Mouse (Mus musculus) bone marrow, adult 2 months (tissue): ENCODE data around the gene Hivep3. TPM values are rescaled to one million over a fixed set of nuclear protein-coding genes. Genes with fewer than 3 reads are reported as not detected.
A peak's percentile ranks its signal among the peaks of the same experiment; 100 is the strongest.

Experiments used
- H3K27ac ChIP-seq: fragments of 200-500 bp; 2 replicates; pipeline ENCODE4 v1.5.1; 2012; ENCODE audit warnings: low read depth, mild to moderate bottlenecking, control low read depth, inconsistent platforms, low read length; ENCODE audit not compliant: control insufficient read depth, poor library complexity, insufficient read depth
- H3K4me1 ChIP-seq: fragments of 200-500 bp; 2 replicates; pipeline ENCODE4 v1.6.1; 2011; ENCODE audit warnings: low read length; ENCODE audit not compliant: control insufficient read depth, insufficient read depth
- H3K4me3 ChIP-seq: fragments of 200-500 bp; replicated peaks from 2 replicates; pipeline ENCODE3; 2011; ENCODE audit warnings: mild to moderate bottlenecking, low read depth, low read length, control low read depth; ENCODE audit not compliant: control insufficient read depth
- CTCF ChIP-seq: fragments of 200-500 bp; IDR thresholded peaks from 2 replicates; pipeline ENCODE4 v1.5.1; 2011; ENCODE audit warnings: low read length, control low read depth; ENCODE audit not compliant: control insufficient read depth, insufficient read depth
- POLR2A ChIP-seq: fragments of 200-500 bp; IDR thresholded peaks from 2 replicates; pipeline ENCODE4 v1.6.1; 2011; ENCODE audit warnings: low read depth, mild to moderate bottlenecking, control low read depth, low read length, borderline replicate concordance; ENCODE audit not compliant: control insufficient read depth
- WGBS: fragments of 180-500 bp; shearing (Covaris S2); methylation state at CpG from one replicate; pipeline ENCODE4 v1.1.7; 2018; 5-methylcytosine and 5-hydroxymethylcytosine counted together
- polyA plus RNA-seq: library from polyadenylated mRNA; stranded (reverse); fragments of >200 nt; gene quantifications from 2 replicates; pipeline ENCODE4 v1.2.4, GENCODE M21; 2011; ENCODE audit warnings: low replicate concordance; ENCODE audit not compliant: missing spikeins, insufficient read depth, insufficient read length

The Hivep3 gene
- polyA plus RNA-seq, 1 experiment: 7.3 TPM

DNA sequence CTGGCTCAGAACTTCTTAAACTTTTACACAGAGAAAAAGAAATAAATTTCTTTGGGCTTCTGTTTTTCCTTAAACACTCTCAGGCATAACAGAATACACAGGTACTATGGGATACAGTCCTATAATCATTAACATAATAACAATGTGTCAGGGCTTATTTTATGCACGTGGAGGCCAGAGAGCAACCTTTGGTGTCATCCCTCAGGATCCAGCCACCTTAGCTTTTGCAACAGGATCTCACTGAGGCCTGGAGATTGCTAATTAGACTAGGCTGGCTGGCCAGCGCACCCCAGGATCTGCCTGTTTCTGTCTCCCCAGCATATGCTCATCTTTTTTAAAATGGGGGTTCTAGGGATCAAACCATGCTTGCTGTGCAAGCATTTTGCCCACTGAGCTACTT lies 234.1 kb downstream of the Hivep3 start:
- WGBS: 55% methylated on average over 2 of the region's 2 CpGs
- no peak for TF ChIP-seq CTCF
- Histone ChIP-seq H3K27ac (no peak overlapping the region), H3K4me1 (peaks cover 5% of the 10 kb centered on the region), H3K4me3 (no peak overlapping the region)

DNA sequence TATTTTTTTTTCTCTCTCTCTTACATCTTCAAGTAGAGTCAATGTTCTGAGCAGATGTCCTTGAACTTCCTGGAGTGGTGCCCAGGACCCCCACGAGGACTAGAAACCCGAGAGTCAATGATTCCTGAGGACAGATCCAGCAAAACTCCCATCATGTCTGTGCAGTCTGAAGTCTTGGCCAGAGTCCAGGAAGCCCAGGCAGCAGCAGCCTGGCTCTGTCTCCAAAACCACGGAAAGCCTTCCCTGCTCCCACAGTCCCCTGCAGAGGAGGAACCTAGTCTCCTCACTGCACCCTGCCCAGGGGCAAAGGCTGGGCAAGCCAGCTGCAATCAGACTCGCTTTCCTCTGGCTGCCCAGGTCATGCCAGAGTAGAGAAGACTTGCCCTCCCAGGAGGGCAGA lies 234.5 kb downstream of the Hivep3 start:
- TF ChIP-seq CTCF (no peak), POLR2A (no peak)
- 15% methylated on average over 4 of the region's 4 CpGs for WGBS
- H3K4me1 ChIP-seq: peaks cover 4% of the 10 kb centered on the region
- 0 out of 2 replicates have a peak overlapping the region, but pooled peaks have one; percentile 19 for H3K27ac ChIP-seq
- no peak overlapping the region for H3K4me3 ChIP-seq

GRCm38 (mm10) chr4:119968887-119969286 lies 235.3 kb downstream of the Hivep3 start:
- no peak overlapping the region for H3K27ac ChIP-seq
- peaks cover 3% of the 10 kb centered on the region for H3K4me1 ChIP-seq
- H3K4me3 ChIP-seq: no peak overlapping the region
- WGBS: 69% methylated on average over 2 of the region's 2 CpGs
- no peak for TF ChIP-seq POLR2A
- TF ChIP-seq CTCF: no peak

DNA sequence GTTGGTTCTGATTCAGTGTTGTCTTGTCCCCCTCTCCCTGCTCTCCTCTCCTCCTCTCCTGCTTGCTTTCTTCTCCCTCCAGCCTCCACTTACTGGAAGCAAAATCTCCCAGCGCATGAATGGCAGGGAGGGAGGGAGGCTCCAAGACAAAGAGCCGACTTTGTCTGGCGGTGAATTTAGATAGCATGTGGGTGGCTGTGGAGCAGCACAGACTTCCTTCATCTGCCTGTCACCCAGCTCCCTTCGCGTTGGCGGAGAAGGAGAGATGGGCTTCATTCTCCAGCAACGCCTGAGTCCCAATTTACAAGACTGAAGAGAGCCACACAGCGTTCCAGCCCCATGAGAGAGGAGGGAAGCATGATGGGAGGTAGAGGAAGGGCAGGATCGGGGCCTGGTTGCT lies 236.6 kb downstream of the Hivep3 start:
- Histone ChIP-seq H3K27ac (no peak overlapping the region), H3K4me3 (no peak overlapping the region), H3K4me1 (peaks cover 3% of the 10 kb centered on the region)
- TF ChIP-seq CTCF (no peak), POLR2A (no peak)
- 76% methylated on average over 9 of the region's 9 CpGs for WGBS

DNA sequence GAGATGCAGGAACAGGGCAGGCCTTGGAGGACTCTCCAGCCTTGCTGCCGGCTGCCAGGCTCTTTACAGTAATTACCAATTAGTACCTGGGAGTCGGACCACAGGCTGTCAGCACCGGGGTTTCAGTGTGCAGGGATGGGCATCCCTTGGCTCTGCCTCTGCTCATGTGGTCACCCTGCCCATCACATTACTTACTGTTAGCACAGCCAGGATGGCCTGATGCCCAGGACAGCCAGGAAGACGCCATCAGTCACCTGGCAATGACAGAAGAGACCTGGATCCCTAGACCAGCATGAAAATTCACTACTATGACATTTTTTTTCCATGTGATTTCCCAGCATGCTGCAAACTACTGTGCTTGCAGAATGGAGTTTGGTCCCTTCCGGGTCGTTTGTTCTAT lies 238.8 kb downstream of the Hivep3 start:
- peaks cover 5% of the 10 kb centered on the region for H3K4me1 ChIP-seq
- H3K27ac ChIP-seq: no peak overlapping the region
- no peak overlapping the region for H3K4me3 ChIP-seq
- no peak for TF ChIP-seq CTCF
- no peak for TF ChIP-seq POLR2A
- 84% methylated on average over 6 of the region's 6 CpGs for WGBS

GRCm38 (mm10) chr4:119973729-119974605 lies 240.4 kb downstream of the Hivep3 start:
- Histone ChIP-seq H3K4me3 (no peak overlapping the region), H3K27ac (no peak overlapping the region), H3K4me1 (peaks cover 7% of the 10 kb centered on the region)
- WGBS: 73% methylated on average over 9 of the region's 9 CpGs
- TF ChIP-seq CTCF (no peak), POLR2A (no peak)

- H3K4me3 ChIP-seq: no peak overlapping the region
- no peak overlapping the region for H3K27ac ChIP-seq
- 87% methylated on average over 10 of the region's 10 CpGs for WGBS
- peaks cover 8% of the 10 kb centered on the region for H3K4me1 ChIP-seq
- TF ChIP-seq POLR2A: no peak
- TF ChIP-seq CTCF: no peak
Observed at GRCm38 (mm10) chr4:119975242-119975641, 241.7 kb downstream of the Hivep3 start.

- TF ChIP-seq POLR2A (no peak), CTCF (no peak)
- H3K27ac ChIP-seq: no peak overlapping the region
- no peak overlapping the region for H3K4me3 ChIP-seq
- 85% methylated on average over 12 of the region's 12 CpGs for WGBS
- peaks cover 8% of the 10 kb centered on the region for H3K4me1 ChIP-seq
Observed at GRCm38 (mm10) chr4:119975822-119976221, 242.2 kb downstream of the Hivep3 start.
